Mouse (Mus musculus): ENCODE results near the gene Fgfr2. TPM values are rescaled to one million over a fixed set of nuclear protein-coding genes. Genes with fewer than 3 reads are reported as not detected.

The Fgfr2 gene
- polyA plus RNA-seq, 1 experiment from 2014 or later = 39.4 TPM

DNA sequence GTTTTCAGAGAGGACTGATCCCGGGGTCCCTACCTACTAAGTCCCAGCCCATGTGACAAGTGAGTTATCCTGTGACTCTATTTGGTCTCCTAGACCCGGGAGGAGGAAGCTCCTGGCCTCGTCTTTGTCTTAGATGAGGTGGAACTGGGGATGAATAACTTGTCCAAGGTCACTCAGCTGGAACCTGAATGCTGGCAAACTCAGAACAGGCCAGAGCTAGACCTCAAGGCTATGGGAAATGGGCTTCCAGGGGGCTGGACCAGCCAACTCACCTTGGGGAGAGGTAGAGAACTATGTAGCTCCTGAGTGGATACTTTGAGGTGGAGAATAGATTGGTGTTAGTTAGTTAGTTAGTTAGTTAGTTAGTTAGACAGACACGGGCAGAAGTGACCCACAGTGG, 2185.1 kb downstream of the Fgfr2 start:
- Histone ChIP-seq H3K4me2 (replicated peaks) (no peak overlapping the region), H3K9ac (replicated peaks) (no peak overlapping the region), H3K4me1 (replicated peaks) (peaks cover 18% of the 10 kb centered on the region), H3K9me3 (no peaks in the 10 kb centered on the region), H3K36me3 (no peaks in the 10 kb centered on the region), H3K27me3 (peaks cover 69% of the 10 kb centered on the region), H3K27ac (no peak overlapping the region), H3K4me3 (replicated peaks) (no peak overlapping the region)
- WGBS = 58% methylated on average over 4 of the region's 4 CpGs
- no peak for ATAC-seq

DNA sequence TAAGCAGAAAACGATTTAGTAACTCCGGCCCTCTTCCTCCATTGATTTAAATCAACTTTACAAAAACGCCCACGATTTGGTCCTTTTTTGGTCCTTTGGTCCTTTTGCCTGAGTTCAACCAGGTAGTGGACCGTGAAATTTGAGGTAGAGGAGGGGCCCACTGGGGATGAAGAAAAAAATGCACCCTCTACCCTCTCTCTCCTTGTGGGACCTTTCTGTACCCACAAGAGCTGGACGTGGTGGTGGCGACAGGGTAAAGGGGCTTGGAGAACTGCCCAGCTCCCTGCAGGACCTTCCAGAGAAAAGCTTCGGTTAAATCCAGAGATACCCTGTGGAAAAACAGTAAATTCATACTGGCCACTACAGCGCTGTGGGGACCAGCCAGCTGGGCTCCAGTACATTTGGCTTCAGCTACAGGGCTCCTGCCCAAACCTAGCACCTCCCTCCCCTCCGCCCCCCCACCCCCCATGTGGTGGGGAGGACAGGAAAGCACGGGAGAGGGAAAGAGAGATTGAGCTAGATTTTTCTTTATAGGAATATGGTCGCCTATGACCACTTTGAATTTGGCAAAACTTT, 2185.8 kb downstream of the Fgfr2 start:
- H3K27ac ChIP-seq = no peak overlapping the region
- H3K4me3 ChIP-seq (replicated peaks) = no peak overlapping the region; the same call in 1 of the 2 replicates
- H3K4me1 ChIP-seq (replicated peaks) = peaks cover 18% of the 10 kb centered on the region
- H3K9me3 ChIP-seq = no peaks in the 10 kb centered on the region
- no peak for ATAC-seq
- H3K4me2 ChIP-seq (replicated peaks) = peak overlapping the region; percentile 68; the same call in 1 of the 2 replicates
- no peak overlapping the region for H3K9ac ChIP-seq (replicated peaks)
- WGBS = 35% methylated on average over 12 of the region's 12 CpGs
- H3K36me3 ChIP-seq = no peaks in the 10 kb centered on the region
- H3K27me3 ChIP-seq = peaks cover 76% of the 10 kb centered on the region

GRCm38 (mm10) chr7:130936472-130936951, 2186.6 kb downstream of the Fgfr2 start:
- H3K27ac ChIP-seq = no peak overlapping the region
- no peaks in the 10 kb centered on the region for H3K36me3 ChIP-seq
- under 1% methylated on average over 48 of the region's 49 CpGs for WGBS
- ATAC-seq = peak; percentile 48
- peaks cover 77% of the 10 kb centered on the region for H3K27me3 ChIP-seq
- peak overlapping the region; percentile 52 for H3K4me3 ChIP-seq (replicated peaks)
- H3K9me3 ChIP-seq = no peaks in the 10 kb centered on the region
- peaks cover 18% of the 10 kb centered on the region for H3K4me1 ChIP-seq (replicated peaks)
- peak overlapping the region; percentile 68 for H3K4me2 ChIP-seq (replicated peaks)
- H3K9ac ChIP-seq (replicated peaks) = peak overlapping the region; percentile 4; the same call in 1 of the 2 replicates

DNA sequence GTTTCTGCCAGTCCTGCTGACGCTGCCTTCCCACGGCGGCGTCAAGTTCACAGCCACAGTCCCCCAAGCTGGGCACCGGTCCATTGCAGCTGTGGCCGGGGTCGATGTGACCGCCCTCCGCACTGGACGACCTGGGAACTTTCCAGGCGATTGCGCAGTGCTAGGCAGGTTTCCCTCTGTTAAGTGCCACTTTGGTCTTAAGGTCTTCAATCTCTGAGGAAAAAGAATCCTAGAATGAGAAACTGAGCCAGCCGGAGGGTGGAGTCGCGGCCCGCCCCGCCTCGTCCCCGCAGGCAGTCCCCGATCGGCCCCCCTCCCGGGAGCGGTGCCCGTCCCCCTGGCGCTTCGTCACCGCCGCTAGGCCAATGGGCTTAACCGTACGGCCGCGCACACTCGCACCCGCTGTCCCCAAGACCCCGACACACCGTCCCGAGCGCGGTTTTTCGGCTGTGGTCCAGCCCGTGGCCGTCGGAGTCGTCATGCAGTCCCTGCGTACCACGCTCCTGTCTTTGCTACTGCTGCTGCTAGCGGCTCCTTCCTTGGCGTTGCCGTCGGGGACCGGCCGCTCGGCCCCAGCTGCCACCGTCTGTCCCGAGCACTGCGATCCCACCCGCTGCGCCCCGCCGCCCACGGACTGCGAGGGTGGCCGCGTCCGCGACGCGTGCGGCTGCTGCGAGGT, 2187.2 kb downstream of the Fgfr2 start, which contains the start of gene Htra1:
Gene Htra1 (plus strand): TSS at position 319 of the 679 bp plus-strand sequence.
- Histone ChIP-seq H3K4me1 (replicated peaks) (peaks cover 18% of the 10 kb centered on the region), H3K9ac (replicated peaks) (peak within 1 kb of the TSS; percentile 4; the same call in 1 of the 2 replicates), H3K27me3 (peaks cover 77% of the 10 kb centered on the region), H3K4me3 (replicated peaks) (peak within 1 kb of the TSS; percentile 52), H3K4me2 (replicated peaks) (peak within 1 kb of the TSS; percentile 68), H3K36me3 (no peaks in the 10 kb centered on the region), H3K9me3 (no peaks in the 10 kb centered on the region), H3K27ac (no peak within 1 kb of the TSS)
- ATAC-seq = peak; percentile 72
- under 1% methylated on average over 70 of the region's 70 CpGs for WGBS

DNA sequence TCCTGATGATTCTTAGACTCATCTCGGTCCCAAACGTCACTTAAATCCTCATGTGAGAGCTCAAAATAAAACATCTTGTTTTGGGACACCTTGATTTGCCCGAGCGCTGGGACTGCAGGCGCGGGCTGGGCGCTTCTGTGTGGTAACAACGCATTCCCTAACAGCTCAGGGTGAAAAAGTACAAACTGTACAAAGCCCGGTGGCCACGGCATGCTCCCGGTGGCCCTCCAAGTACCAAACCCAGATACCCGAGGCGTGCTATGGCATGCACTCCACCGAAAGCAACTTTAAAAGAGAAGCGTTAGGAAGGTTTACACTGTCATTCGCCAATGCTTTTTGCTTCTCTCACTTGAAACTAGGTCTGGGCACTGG, 2187.7 kb downstream of the Fgfr2 start:
- Histone ChIP-seq H3K36me3 (no peaks in the 10 kb centered on the region), H3K4me2 (replicated peaks) (peak overlapping the region; percentile 68), H3K27ac (no peak overlapping the region), H3K4me3 (replicated peaks) (peak overlapping the region; percentile 52), H3K9ac (replicated peaks) (no peak overlapping the region), H3K27me3 (peaks cover 77% of the 10 kb centered on the region), H3K9me3 (no peaks in the 10 kb centered on the region), H3K4me1 (replicated peaks) (peaks cover 18% of the 10 kb centered on the region)
- no peak for ATAC-seq
- WGBS = 15% methylated on average over 16 of the region's 16 CpGs

- peaks cover 18% of the 10 kb centered on the region for H3K4me1 ChIP-seq (replicated peaks)
- H3K27me3 ChIP-seq = peaks cover 74% of the 10 kb centered on the region
- H3K27ac ChIP-seq = no peak overlapping the region
- no peaks in the 10 kb centered on the region for H3K36me3 ChIP-seq
- no peak overlapping the region for H3K9ac ChIP-seq (replicated peaks)
- 86% methylated on average over 4 of the region's 4 CpGs for WGBS
- no peaks in the 10 kb centered on the region for H3K9me3 ChIP-seq
- ATAC-seq = no peak
- H3K4me2 ChIP-seq (replicated peaks) = no peak overlapping the region
- no peak overlapping the region for H3K4me3 ChIP-seq (replicated peaks)
These were observed 2188.5 kb downstream of the Fgfr2 start for GRCm38 (mm10) chr7:130934654-130935053.

DNA sequence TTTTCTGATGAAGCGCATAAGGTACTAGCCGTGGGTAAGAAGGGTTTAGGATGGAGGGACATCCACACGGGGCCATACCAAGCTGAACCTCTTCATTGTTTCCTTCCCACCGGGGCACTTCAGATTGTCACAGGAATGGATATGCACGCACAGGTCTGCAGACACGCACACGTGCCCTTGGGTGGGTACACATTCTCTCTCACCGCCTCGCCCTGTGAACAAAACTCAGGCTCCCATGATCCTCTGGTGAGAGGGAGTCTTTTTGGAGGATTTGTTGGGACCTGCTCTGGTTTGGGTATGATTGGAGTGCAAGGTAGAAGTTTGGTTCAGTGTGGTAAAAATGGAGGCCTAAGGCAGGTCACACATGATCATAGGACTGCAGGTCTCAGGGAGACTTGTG, 2190.2 kb downstream of the Fgfr2 start:
- Histone ChIP-seq H3K27me3 (peaks cover 57% of the 10 kb centered on the region), H3K4me1 (replicated peaks) (peaks cover 18% of the 10 kb centered on the region), H3K4me2 (replicated peaks) (no peak overlapping the region), H3K9ac (replicated peaks) (no peak overlapping the region), H3K4me3 (replicated peaks) (no peak overlapping the region), H3K36me3 (no peaks in the 10 kb centered on the region), H3K9me3 (no peaks in the 10 kb centered on the region), H3K27ac (no peak overlapping the region)
- ATAC-seq = no peak
- WGBS = 90% methylated on average over 9 of the region's 9 CpGs

GRCm38 (mm10) chr7:130930401-130930800, 2192.7 kb downstream of the Fgfr2 start:
- H3K36me3 ChIP-seq = no peaks in the 10 kb centered on the region
- H3K4me1 ChIP-seq (replicated peaks) = peaks cover 2% of the 10 kb centered on the region
- H3K9ac ChIP-seq (replicated peaks) = no peak overlapping the region
- no peak overlapping the region for H3K27ac ChIP-seq
- no peaks in the 10 kb centered on the region for H3K9me3 ChIP-seq
- no peak overlapping the region for H3K4me2 ChIP-seq (replicated peaks)
- no peak overlapping the region for H3K4me3 ChIP-seq (replicated peaks)
- peaks cover 32% of the 10 kb centered on the region for H3K27me3 ChIP-seq
- 72% methylated on average over 3 of the region's 3 CpGs for WGBS
- ATAC-seq = no peak

DNA sequence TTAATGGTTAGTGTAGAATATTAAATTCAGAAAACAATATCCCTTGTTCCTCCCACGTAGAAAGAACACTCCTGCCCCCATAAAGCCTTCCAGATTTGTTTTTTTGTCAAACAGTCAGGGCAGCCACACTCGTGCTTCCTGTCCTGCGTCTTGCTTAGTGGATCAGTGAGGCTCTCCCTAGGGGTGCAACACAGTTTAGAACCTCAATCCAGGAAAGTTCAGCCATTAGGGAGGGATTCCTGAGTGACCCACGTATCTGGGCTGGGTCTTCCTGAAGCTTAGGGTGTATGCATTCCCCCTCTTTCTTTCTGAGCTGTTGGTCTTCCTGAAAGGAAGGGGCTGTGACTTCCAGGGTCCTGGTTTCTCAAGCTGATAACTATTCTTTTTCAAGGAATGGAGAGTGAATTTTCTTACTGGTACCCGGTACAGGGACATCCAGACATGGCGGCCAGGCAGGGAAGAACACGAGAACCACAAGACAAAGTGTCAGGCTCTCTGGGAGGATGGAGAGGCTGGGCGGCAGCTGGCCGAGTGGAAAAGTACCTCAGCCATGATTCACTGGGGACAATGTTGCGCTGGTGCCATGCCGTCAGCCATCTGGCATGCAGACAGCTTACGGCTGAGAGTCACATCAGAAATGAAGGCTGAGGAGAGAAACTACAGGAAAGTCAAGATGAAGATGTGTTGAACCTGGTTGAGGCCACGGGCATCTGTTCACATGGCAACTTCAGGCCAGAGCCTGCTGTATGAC, 2200.0 kb downstream of the Fgfr2 start:
- Histone ChIP-seq H3K4me3 (replicated peaks) (no peak overlapping the region), H3K36me3 (no peaks in the 10 kb centered on the region), H3K27ac (no peak overlapping the region), H3K27me3 (no peaks in the 10 kb centered on the region), H3K4me1 (replicated peaks) (no peaks in the 10 kb centered on the region), H3K4me2 (replicated peaks) (no peak overlapping the region), H3K9me3 (no peaks in the 10 kb centered on the region), H3K9ac (replicated peaks) (no peak overlapping the region)
- ATAC-seq = no peak
- WGBS = 68% methylated on average over 13 of the region's 13 CpGs

DNA sequence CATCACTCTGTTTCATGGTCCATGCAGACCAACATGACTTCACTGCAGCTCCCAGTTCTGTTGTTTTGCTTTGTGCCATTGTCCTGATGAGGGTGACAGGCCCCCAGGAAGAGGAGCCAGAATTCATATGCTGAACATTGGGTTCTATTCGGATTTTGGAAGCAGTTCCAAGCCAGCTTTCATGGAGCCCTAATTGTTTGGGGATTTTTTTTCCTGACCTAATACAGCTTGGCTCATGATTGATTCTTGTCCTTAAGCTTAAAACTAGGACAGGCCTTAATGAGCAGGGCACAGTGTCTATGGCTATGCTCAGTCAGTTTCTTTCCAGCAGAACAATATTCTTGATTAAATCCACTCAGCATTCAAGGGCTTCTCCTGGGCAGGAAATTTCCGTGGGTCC, 2204.9 kb downstream of the Fgfr2 start:
- Histone ChIP-seq H3K4me2 (replicated peaks) (no peak overlapping the region), H3K27me3 (no peaks in the 10 kb centered on the region), H3K36me3 (peaks cover 5% of the 10 kb centered on the region; the same call in 1 of the 2 replicates), H3K4me1 (replicated peaks) (no peaks in the 10 kb centered on the region), H3K9me3 (no peaks in the 10 kb centered on the region), H3K9ac (replicated peaks) (no peak overlapping the region), H3K4me3 (replicated peaks) (no peak overlapping the region), H3K27ac (no peak overlapping the region)
- 52% methylated on average over 2 of the region's 2 CpGs for WGBS
- ATAC-seq = no peak

- WGBS = 53% methylated on average over 5 of the region's 5 CpGs
- ATAC-seq = no peak
- no peak overlapping the region for H3K9ac ChIP-seq (replicated peaks)
- H3K36me3 ChIP-seq = peaks cover 21% of the 10 kb centered on the region
- no peak overlapping the region for H3K4me3 ChIP-seq (replicated peaks)
- H3K9me3 ChIP-seq = no peaks in the 10 kb centered on the region
- no peaks in the 10 kb centered on the region for H3K4me1 ChIP-seq (replicated peaks)
- H3K27me3 ChIP-seq = no peaks in the 10 kb centered on the region
- no peak overlapping the region for H3K27ac ChIP-seq
- H3K4me2 ChIP-seq (replicated peaks) = no peak overlapping the region
These were observed 2208.3 kb downstream of the Fgfr2 start for GRCm38 (mm10) chr7:130914693-130915363.

Measured in midbrain, embryonic 13.5 days (tissue).